Mouse (Mus musculus) embryonic facial prominence, embryonic 11.5 days (tissue): ENCODE results near the gene Ppp4r3a. TPM values are rescaled to one million over a fixed set of nuclear protein-coding genes. Genes with fewer than 3 reads are reported as not detected.
"Not testable (repeated sequence)": the region's sequence is repeated elsewhere in the genome, so short reads cannot be mapped to it uniquely, and the experiment has no call there.

Experiments used
- ATAC-seq: fragments of 200-750 bp; cut with Nextera tagmentation; replicated peaks from 2 replicates; pipeline ENCODE4 v1.8.0; 2017; ENCODE audit warnings: low read depth; ENCODE audit not compliant: insufficient number of reproducible peaks, low FRiP score, low TSS enrichment
- DNase-seq: peaks from one replicate; pipeline ENCODE4 v3.0.0-alpha.2; 2015; ENCODE audit warnings: low spot score
- H3K27ac ChIP-seq: fragments of 300-500 bp; sonication (generic); replicated peaks from 2 replicates; pipeline ENCODE4 v1.5.1; 2014; ENCODE audit warnings: mild to moderate bottlenecking, low read depth, low read length, control low read depth
- H3K27me3 ChIP-seq: fragments of 300-500 bp; sonication (generic); 2 replicates; pipeline ENCODE4 v1.6.1; 2014; ENCODE audit warnings: mild to moderate bottlenecking, low read length, moderate library complexity, mixed read lengths; ENCODE audit not compliant: control insufficient read depth, insufficient read depth
- H3K36me3 ChIP-seq: fragments of 300-500 bp; sonication (generic); replicated peaks from 2 replicates; pipeline ENCODE4 v1.6.1; 2014; ENCODE audit warnings: low read depth, mild to moderate bottlenecking, low read length, moderate library complexity, mixed read lengths; ENCODE audit not compliant: control insufficient read depth, insufficient read depth
- H3K4me1 ChIP-seq: fragments of 300-500 bp; sonication (generic); 2 replicates; pipeline ENCODE4 v1.6.1; 2014; ENCODE audit warnings: low read length, mixed read lengths; ENCODE audit not compliant: control insufficient read depth, insufficient read depth
- H3K4me2 ChIP-seq: fragments of 300-500 bp; sonication (generic); 2 replicates; pipeline ENCODE4 v1.6.1; 2014; ENCODE audit warnings: low read depth, mild to moderate bottlenecking, control low read depth, low read length, moderate library complexity
- H3K4me3 ChIP-seq: fragments of 300-500 bp; sonication (generic); 2 replicates; pipeline ENCODE4 v1.5.1; 2014; ENCODE audit warnings: low read depth, low read length, control low read depth
- H3K9ac ChIP-seq: fragments of 300-500 bp; sonication (generic); replicated peaks from 2 replicates; pipeline ENCODE4 v1.6.1; 2014; ENCODE audit warnings: mild to moderate bottlenecking, control low read depth, low read length
- H3K9me3 ChIP-seq: fragments of 300-500 bp; sonication (generic); replicated peaks from 2 replicates; pipeline ENCODE4 v1.6.1; 2016; ENCODE audit warnings: mild to moderate bottlenecking, low read length, inconsistent platforms, mixed read lengths; ENCODE audit not compliant: control insufficient read depth
- WGBS: fragments of 180-500 bp; shearing (Covaris S2); extraction: QIAGEN DNeasy Blood & Tissue Kit; methylation state at CpG from one replicate; pipeline ENCODE4 v1.1.7; 2014; 5-methylcytosine and 5-hydroxymethylcytosine counted together
- polyA plus RNA-seq: library from polyadenylated mRNA; unstranded; fragments of >200 nt; fragmentation: Nextera tagmentation; extraction: Ambion mirVana; gene quantifications from 2 replicates; pipeline ENCODE4 v1.2.1, GENCODE M21; 2014

Gene Ppp4r3a
- polyA plus RNA-seq, 1 experiment from 2014 or later: 62.9 TPM

GRCm38 (mm10) chr12:101013668-101014067, 69.8 kb downstream of the Ppp4r3a start:
- not testable (repeated sequence) for H3K4me3 ChIP-seq, H3K4me1 ChIP-seq, DNase-seq, ATAC-seq, H3K9me3 ChIP-seq, H3K4me2 ChIP-seq, H3K27me3 ChIP-seq, H3K36me3 ChIP-seq, H3K9ac ChIP-seq, H3K27ac ChIP-seq
- WGBS: 88% methylated on average over 9 of the region's 9 CpGs

- H3K27ac ChIP-seq: no peak overlapping the region
- H3K9ac ChIP-seq: no peak overlapping the region
- ATAC-seq (no peak), DNase-seq (no peak)
- H3K36me3 ChIP-seq: no peaks in the 10 kb centered on the region
- no peaks in the 10 kb centered on the region for H3K9me3 ChIP-seq
- no peak overlapping the region for H3K4me2 ChIP-seq
- H3K4me3 ChIP-seq: no peak overlapping the region
- 44% methylated on average over 8 of the region's 8 CpGs for WGBS
- H3K4me1 ChIP-seq: peaks cover 8% of the 10 kb centered on the region
- 0 out of 2 replicates have a peak, but pooled peaks cover 2% of the 10 kb centered on the region for H3K27me3 ChIP-seq
Measured at GRCm38 (mm10) chr12:101013078-101013665, 70.3 kb downstream of the Ppp4r3a start.

GRCm38 (mm10) chr12:101012197-101013077, 71.1 kb downstream of the Ppp4r3a start:
- DNase-seq (no peak), ATAC-seq (no peak)
- 27% methylated on average over 17 of the region's 17 CpGs for WGBS
- Histone ChIP-seq H3K9me3 (no peaks in the 10 kb centered on the region), H3K4me2 (no peak overlapping the region), H3K36me3 (no peaks in the 10 kb centered on the region), H3K9ac (no peak overlapping the region; the same call in 1 of the 2 replicates), H3K4me3 (no peak overlapping the region), H3K4me1 (peaks cover 4% of the 10 kb centered on the region), H3K27ac (no peak overlapping the region), H3K27me3 (0 out of 2 replicates have a peak, but pooled peaks cover 2% of the 10 kb centered on the region)

GRCm38 (mm10) chr12:101011017-101011416, 72.5 kb downstream of the Ppp4r3a start:
- Histone ChIP-seq H3K4me3 (no peak overlapping the region), H3K36me3 (no peaks in the 10 kb centered on the region), H3K9ac (no peak overlapping the region), H3K4me1 (peaks cover 4% of the 10 kb centered on the region), H3K4me2 (no peak overlapping the region), H3K9me3 (no peaks in the 10 kb centered on the region), H3K27me3 (0 out of 2 replicates have a peak, but pooled peaks cover 2% of the 10 kb centered on the region), H3K27ac (no peak overlapping the region)
- 90% methylated on average over 7 of the region's 7 CpGs for WGBS
- ATAC-seq (no peak), DNase-seq (no peak)

- no peaks in the 10 kb centered on the region for H3K36me3 ChIP-seq
- no peak overlapping the region for H3K9ac ChIP-seq
- ATAC-seq (no peak), DNase-seq (no peak)
- WGBS: 52% methylated on average over 10 of the region's 10 CpGs
- H3K4me2 ChIP-seq: no peak overlapping the region
- no peak overlapping the region for H3K4me3 ChIP-seq
- H3K27ac ChIP-seq: no peak overlapping the region
- 0 out of 2 replicates have a peak, but pooled peaks cover 2% of the 10 kb centered on the region for H3K27me3 ChIP-seq
- no peaks in the 10 kb centered on the region for H3K9me3 ChIP-seq
- no peaks in the 10 kb centered on the region; the same call in 1 of the 2 replicates for H3K4me1 ChIP-seq
Measured at GRCm38 (mm10) chr12:101010148-101010920, 73.2 kb downstream of the Ppp4r3a start.

GRCm38 (mm10) chr12:101009225-101009624, 74.3 kb downstream of the Ppp4r3a start:
- no peak overlapping the region for H3K4me2 ChIP-seq
- ATAC-seq (no peak), DNase-seq (no peak)
- H3K27me3 ChIP-seq: 0 out of 2 replicates have a peak, but pooled peaks cover 2% of the 10 kb centered on the region
- H3K9me3 ChIP-seq: no peaks in the 10 kb centered on the region
- 93% methylated on average over 4 of the region's 4 CpGs for WGBS
- no peaks in the 10 kb centered on the region for H3K36me3 ChIP-seq
- H3K4me3 ChIP-seq: no peak overlapping the region
- no peak overlapping the region for H3K27ac ChIP-seq
- no peaks in the 10 kb centered on the region; the same call in 1 of the 2 replicates for H3K4me1 ChIP-seq
- no peak overlapping the region for H3K9ac ChIP-seq

- H3K4me2 ChIP-seq: no peak overlapping the region
- H3K27ac ChIP-seq: no peak overlapping the region
- H3K4me1 ChIP-seq: no peaks in the 10 kb centered on the region; the same call in 1 of the 2 replicates
- no peak for ATAC-seq
- no peak for DNase-seq
- 0 out of 2 replicates have a peak, but pooled peaks cover 2% of the 10 kb centered on the region for H3K27me3 ChIP-seq
- no peak overlapping the region for H3K4me3 ChIP-seq
- H3K9ac ChIP-seq: no peak overlapping the region; the same call in 1 of the 2 replicates
- no peaks in the 10 kb centered on the region for H3K36me3 ChIP-seq
- no peaks in the 10 kb centered on the region for H3K9me3 ChIP-seq
- WGBS: 36% methylated on average over 4 of the region's 4 CpGs
Measured at GRCm38 (mm10) chr12:101008648-101009047, 74.9 kb downstream of the Ppp4r3a start.
